Mouse (Mus musculus): Measurements from ENCODE around the gene Tecr.

DNA sequence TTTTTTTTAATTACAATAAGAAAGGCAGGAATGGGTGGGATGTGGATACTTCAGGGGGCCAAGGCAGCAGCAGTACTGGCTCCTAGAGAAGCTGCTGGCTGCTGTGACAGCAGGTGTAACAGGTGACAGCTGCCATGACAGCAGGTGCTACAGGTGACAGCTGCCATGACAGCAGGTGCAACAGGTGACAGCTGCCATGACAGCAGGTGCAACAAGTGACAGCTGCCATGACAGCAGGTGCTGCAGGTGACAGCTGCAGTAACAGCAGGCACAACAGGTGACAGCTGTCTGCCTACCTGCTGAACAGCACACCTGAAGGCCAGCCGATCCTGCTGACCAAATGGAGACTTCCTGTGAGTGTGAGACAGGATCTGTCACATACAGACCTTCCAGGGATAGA is 23.0 kb downstream of the Tecr start:
- no peak for TF ChIP-seq CTCF (IDR thresholded peaks at IDR 0.05)
- no peak for TF ChIP-seq EP300 (IDR thresholded peaks at IDR 0.05; ENCODE audit: insufficient read depth, low read depth, low read length)
- no peak for TF ChIP-seq POLR2A (IDR thresholded peaks at IDR 0.05; ENCODE audit: insufficient read depth, low read depth, low read length)

Measured in heart, adult 2 months (tissue).